Mouse (Mus musculus) gastrocnemius, adult 18-20 months (tissue): ENCODE data around the gene Cacna2d2. TPM values are rescaled to one million over a fixed set of nuclear protein-coding genes. Genes with fewer than 3 reads are reported as not detected.
"Not testable (repeated sequence)": the region's sequence is repeated elsewhere in the genome, so short reads cannot be mapped to it uniquely, and the experiment has no call there.

ENCODE experiments used
- DNase-seq: peaks from one replicate; pipeline ENCODE4 v3.0.0; 2021; ENCODE audit warnings: low spot score
- total RNA-seq, 2 experiments: library from RNA; stranded (reverse); gene quantifications; 2 replicates each; pipeline ENCODE4 v1.2.3; 2021

Cacna2d2 gene
- total RNA-seq, 2 experiments from 2014 or later = 0.52 to 0.94 TPM

GRCm38 (mm10) chr9:107553541-107554318, 154.3 kb downstream of the Cacna2d2 start:
- no peak for DNase-seq

- peak; percentile 94 for DNase-seq
Observed at GRCm38 (mm10) chr9:107554319-107554825, 155.0 kb downstream of the Cacna2d2 start.

- peak; percentile 78 for DNase-seq
Observed at GRCm38 (mm10) chr9:107555031-107555457, 155.6 kb downstream of the Cacna2d2 start.

- no peak for DNase-seq
Observed at GRCm38 (mm10) chr9:107555701-107556100, 156.3 kb downstream of the Cacna2d2 start.

GRCm38 (mm10) chr9:107556346-107556745, 156.9 kb downstream of the Cacna2d2 start:
- no peak for DNase-seq

GRCm38 (mm10) chr9:107563029-107563581, 163.7 kb downstream of the Cacna2d2 start, which contains the start of gene Tusc2:
Tusc2 (plus strand) TSS chr9:107563255.
- DNase-seq = peak; percentile 96

GRCm38 (mm10) chr9:107565556-107565955, 166.1 kb downstream of the Cacna2d2 start:
- DNase-seq = not testable (repeated sequence)

- peak; percentile 86 for DNase-seq
Observed at GRCm38 (mm10) chr9:107566041-107566709, 166.8 kb downstream of the Cacna2d2 start.

GRCm38 (mm10) chr9:107566855-107567254, 167.4 kb downstream of the Cacna2d2 start:
- DNase-seq = peak; percentile 37

GRCm38 (mm10) chr9:107567702-107568319, 168.4 kb downstream of the Cacna2d2 start, which contains the start of gene Hyal2:
Hyal2 (plus strand) TSS chr9:107567945.
- DNase-seq = no peak

GRCm38 (mm10) chr9:107568331-107569261, 169.2 kb downstream of the Cacna2d2 start:
- DNase-seq = peak; percentile 87

GRCm38 (mm10) chr9:107569270-107569669, 169.9 kb downstream of the Cacna2d2 start:
- no peak for DNase-seq

GRCm38 (mm10) chr9:107570016-107570415, 170.6 kb downstream of the Cacna2d2 start:
- no peak for DNase-seq

GRCm38 (mm10) chr9:107570845-107571244, 171.4 kb downstream of the Cacna2d2 start:
- DNase-seq = no peak

- no peak for DNase-seq
Observed at GRCm38 (mm10) chr9:107571534-107572326, 172.3 kb downstream of the Cacna2d2 start.

GRCm38 (mm10) chr9:107572327-107572662, 172.9 kb downstream of the Cacna2d2 start:
- no peak for DNase-seq

- not testable (repeated sequence) for DNase-seq
Observed at GRCm38 (mm10) chr9:107573774-107574173, 174.4 kb downstream of the Cacna2d2 start.

- DNase-seq = no peak
Observed at GRCm38 (mm10) chr9:107575579-107576356, 176.4 kb downstream of the Cacna2d2 start.
